Mouse (Mus musculus) G1E (cell line): ENCODE data around the gene Col13a1.

Experiments used
- CTCF ChIP-seq: IDR thresholded peaks from 2 replicates; pipeline ENCODE4 v1.5.1; 2012; ENCODE audit warnings: low read depth, low read length, inconsistent platforms, mixed read lengths
- GATA1 ChIP-seq: IDR thresholded peaks from 2 replicates; pipeline ENCODE4 v1.6.1; 2012; ENCODE audit warnings: borderline replicate concordance, low read length, inconsistent platforms, mixed read lengths
- GATA2 ChIP-seq: IDR thresholded peaks from 2 replicates; pipeline ENCODE4 v1.6.1; 2012; ENCODE audit warnings: low read depth, low read length, inconsistent platforms, borderline replicate concordance
- POLR2AphosphoS5 ChIP-seq: IDR thresholded peaks from 2 replicates; pipeline ENCODE4 v1.6.1; 2012; ENCODE audit warnings: low read depth, low read length, inconsistent platforms; ENCODE audit not compliant: insufficient replicate concordance
- TAL1 ChIP-seq: conservative IDR thresholded peaks from 2 replicates; pipeline ENCODE4 v1.6.1; 2012; ENCODE audit warnings: low read depth, low read length, inconsistent platforms, mixed read lengths

DNA sequence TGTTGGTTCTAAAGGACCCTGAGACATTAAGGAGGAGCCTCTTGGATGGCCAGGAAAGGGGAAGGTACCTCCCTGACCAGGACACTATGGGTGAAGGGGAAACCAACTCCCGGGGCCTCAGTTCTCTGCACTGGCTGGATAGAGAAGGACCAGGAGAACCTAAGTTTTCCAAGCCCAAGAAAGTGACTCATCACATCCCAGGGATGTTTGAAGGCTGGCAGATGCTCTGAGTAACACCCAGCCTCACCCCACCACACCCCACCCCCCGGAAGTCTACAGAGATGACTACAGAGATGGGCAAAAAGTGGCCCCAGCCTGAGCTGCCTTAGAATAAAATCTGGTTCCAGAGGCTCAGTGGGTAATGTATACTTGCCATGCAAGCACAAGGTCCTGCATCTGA lies 34.5 kb downstream of the Col13a1 start:
- no peak for TF ChIP-seq CTCF
- no peak for TF ChIP-seq TAL1
- TF ChIP-seq GATA2, result no peak
- TF ChIP-seq GATA1, result no peak
- no peak for TF ChIP-seq POLR2AphosphoS5
